In the genomic region with DNA sequence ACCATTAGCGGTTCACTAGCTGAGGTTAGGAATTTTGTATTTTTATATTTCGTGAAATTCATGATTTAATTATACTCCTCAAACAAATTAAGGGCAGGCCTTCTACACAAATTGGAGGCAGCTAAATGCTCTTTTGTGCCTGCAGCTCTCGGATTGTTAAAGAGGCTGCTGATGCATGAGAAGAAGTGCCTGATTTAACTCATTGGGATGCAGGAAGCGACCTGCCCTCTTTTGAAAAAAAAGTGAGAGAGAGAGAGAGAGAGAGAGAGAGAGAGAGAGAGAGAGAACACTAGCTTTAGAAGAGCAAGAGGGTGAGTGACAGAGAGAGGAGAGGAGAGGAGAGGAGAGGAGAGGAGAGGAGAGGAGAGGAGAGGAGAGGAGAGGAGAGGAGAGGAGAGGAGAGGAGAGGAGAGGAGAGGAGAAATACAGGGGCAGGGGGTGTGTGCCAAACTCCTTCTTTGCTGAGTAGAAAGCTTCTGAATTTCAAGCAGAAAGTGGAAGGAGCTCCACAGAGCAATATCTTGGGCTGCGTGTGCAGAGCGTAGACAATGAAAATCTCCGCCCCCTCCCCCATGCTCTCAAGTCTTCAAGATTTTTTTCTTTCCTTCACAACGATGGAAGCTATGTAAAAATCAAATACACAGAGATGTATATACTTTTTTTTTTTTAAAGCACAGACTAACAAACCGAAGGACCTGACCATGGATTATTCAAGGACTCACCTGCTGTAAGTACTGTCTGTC, we compare ENCODE assay signal across 11 mouse cellular contexts.
DNase-seq lines count a peak whose midpoint lies in the region; ATAC-seq lines count a peak whose summit lies in the region.
"Had no signal": no experiment of that assay in that cellular context is flagged by ENCODE, and none has a peak within 500 bp of the region (broad histone marks: within the 10 kb centered on the region; RNA-seq: fewer than 3 reads in every experiment).

No protein-coding gene starts in this region.

- H3K36me3 ChIP-seq in forebrain, embryonic 13.5 days (ENCODE audit: poor library complexity, severe bottlenecking): peaks cover 2% of the 10 kb centered on the region; the same call in 1 of the 2 replicates
- 0 out of 2 replicates have a peak, but pooled peaks cover under 1% of the 10 kb centered on the region for H3K36me3 ChIP-seq in midbrain, embryonic 11.5 days (ENCODE audit: control insufficient read depth, insufficient read depth, low read length)

- no peaks in the 10 kb centered on the region for H3K9me3 ChIP-seq in forebrain, embryonic 13.5 days (replicated peaks)
- H3K9me3 ChIP-seq in midbrain, embryonic 11.5 days (ENCODE audit: control insufficient read depth, low read length): no peaks in the 10 kb centered on the region

- peak; percentile 37 to 54 for DNase-seq in cerebellum, postnatal 10 days
- DNase-seq in cerebellum, adult 11 months: no peak
- peak; percentile 94 for DNase-seq in midbrain, embryonic 11.5 days (ENCODE audit: low spot score, missing footprints)
- DNase-seq in retina, postnatal 1 day: peak; percentile 88
- no peak for DNase-seq in adrenal gland, adult (ENCODE audit: inconsistent age in 2 of 2, low spot score in 1 of 2)
- DNase-seq in yolk sac, embryonic 10.5 days (ENCODE audit: low spot score): no peak
- no peak for DNase-seq in kidney, postnatal 4 days
- DNase-seq: heart, postnatal 36 days; kidney, postnatal 36 days had no signal

- peak overlapping the region; percentile 99 for H3K9ac ChIP-seq in forebrain, embryonic 13.5 days
- H3K9ac ChIP-seq in midbrain, embryonic 11.5 days (ENCODE audit: low read length): peak overlapping the region; percentile 100

- H3K4me2 ChIP-seq in forebrain, embryonic 13.5 days: peak overlapping the region; percentile 96
- H3K4me2 ChIP-seq in midbrain, embryonic 11.5 days: peak overlapping the region; percentile 85

- H3K4me3 ChIP-seq in forebrain, embryonic 13.5 days: peak overlapping the region; percentile 75
- H3K4me3 ChIP-seq in midbrain, embryonic 11.5 days (ENCODE audit: low read depth, low read length): peak overlapping the region; percentile 48

- H3K27ac ChIP-seq in forebrain, embryonic 13.5 days: peak overlapping the region; percentile 99
- H3K27ac ChIP-seq in midbrain, embryonic 11.5 days (ENCODE audit: low read depth, low read length): peak overlapping the region; percentile 100

- WGBS in forebrain, embryonic 13.5 days: 0% methylated on average over 9 of the region's 9 CpGs
- WGBS in midbrain, embryonic 11.5 days: 0% methylated on average over 9 of the region's 9 CpGs

- no peaks in the 10 kb centered on the region for H3K27me3 ChIP-seq in forebrain, embryonic 13.5 days
- H3K27me3 ChIP-seq in midbrain, embryonic 11.5 days (ENCODE audit: control insufficient read depth, insufficient read depth, low read length): no peaks in the 10 kb centered on the region

- peaks cover 41% of the 10 kb centered on the region for H3K4me1 ChIP-seq in forebrain, embryonic 13.5 days
- peaks cover 13% of the 10 kb centered on the region for H3K4me1 ChIP-seq in midbrain, embryonic 11.5 days (ENCODE audit: control insufficient read depth, insufficient read depth, low read length)

- ATAC-seq in forebrain, embryonic 13.5 days: peak; percentile 62
- ATAC-seq in midbrain, embryonic 11.5 days (ENCODE audit: low FRiP score): peak; percentile 12
- ATAC-seq: lung, postnatal 0 days had no signal

Comparison
In these comparisons a context has a peak if more than half of its experiments do, and no peak if none do; other contexts are left out.
1. DNase-seq: peak in cerebellum, postnatal 10 days (2 of 2), midbrain, embryonic 11.5 days (single experiment) and retina, postnatal 1 day (single experiment); none in cerebellum, adult 11 months (single experiment), adrenal gland, adult (0 of 2), yolk sac, embryonic 10.5 days (single experiment) and kidney, postnatal 4 days (0 of 2).